Mouse (Mus musculus): ENCODE measurements around the gene 4930503B20Rik.

The 4930503B20Rik gene

DNA sequence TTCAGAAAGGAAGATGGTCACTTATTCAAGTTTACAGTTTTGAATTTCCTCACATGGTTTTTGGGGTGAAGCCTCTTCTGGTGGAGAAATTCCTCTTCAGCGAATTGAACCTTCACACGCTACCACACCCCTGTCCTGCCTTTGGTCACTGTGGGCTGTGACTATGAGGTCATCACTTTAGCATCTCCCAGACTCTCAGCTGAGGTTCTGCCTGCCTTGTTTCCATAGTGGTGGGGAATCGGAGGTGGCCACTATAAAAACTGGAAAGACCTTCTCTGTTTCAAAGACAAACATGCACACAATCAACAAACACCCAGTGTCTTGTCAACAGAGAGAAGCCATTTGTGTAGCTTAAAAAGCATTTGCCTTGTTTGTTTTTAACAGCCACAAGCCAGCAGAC lies at the start of gene 4930503B20Rik:
Gene 4930503B20Rik, minus strand, starts transcription at position 101 of the 400 bp plus-strand sequence.
- no peak for DNase-seq

DNA sequence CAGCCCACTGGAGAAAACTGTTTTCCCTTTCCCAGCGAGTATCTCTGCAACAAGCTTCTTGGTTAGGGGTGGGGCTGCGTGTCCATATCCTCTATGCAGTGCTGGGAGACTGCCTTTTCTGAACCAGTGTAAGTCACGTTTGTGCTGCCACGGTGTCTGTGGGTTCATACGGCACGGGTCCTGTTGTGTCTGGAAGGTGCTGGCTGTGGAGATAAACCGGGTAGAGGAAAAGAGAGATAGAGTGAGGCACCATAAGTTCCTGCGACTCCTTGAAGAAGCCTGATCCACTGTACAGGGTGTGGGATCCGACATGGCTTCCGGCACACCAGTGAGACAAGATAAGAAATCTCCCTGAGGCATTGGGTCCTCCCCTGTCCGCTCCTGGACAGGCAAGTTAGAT lies 48.9 kb upstream of the 4930503B20Rik start:
- no peak for DNase-seq

DNA sequence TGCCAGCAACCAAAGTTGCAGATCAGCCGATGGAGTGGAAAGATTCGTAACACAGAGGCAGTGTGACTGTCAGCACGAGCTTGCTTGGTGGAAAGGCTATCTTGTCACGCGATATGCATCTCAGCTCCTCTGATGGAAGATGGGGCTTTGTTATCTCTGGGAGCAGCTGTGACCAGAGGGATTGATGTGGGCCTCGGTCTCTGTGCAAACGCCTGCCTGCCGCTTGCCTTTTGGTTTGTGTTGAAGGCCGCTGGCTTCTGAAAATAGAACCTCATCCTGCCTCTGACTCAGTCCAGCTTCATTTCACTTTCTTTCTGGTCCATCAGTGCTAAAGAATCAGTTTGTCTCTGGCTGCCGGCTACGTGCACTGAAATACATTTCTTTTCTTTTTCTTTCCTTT lies 47.9 kb upstream of the 4930503B20Rik start:
- no peak for DNase-seq

DNA sequence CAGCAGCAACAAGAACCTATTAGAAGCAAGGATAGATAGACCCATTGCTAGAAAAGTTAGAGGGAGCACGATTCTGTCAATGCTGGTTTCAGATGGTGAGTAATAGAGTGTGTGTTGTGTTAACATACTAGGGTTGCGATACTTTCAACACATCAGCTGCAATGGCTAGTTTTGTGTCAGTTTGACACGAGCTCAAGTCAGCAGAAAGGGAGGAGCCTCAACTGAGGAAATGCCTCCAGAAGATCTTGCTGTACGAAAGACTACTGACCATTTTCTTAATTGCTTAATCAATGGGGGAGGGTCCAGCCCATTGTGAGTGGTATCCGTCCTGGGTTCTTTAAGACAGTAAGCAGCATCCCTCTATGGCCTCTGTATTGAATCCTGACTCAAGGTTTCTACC lies 41.4 kb upstream of the 4930503B20Rik start:
- no peak for DNase-seq

DNA sequence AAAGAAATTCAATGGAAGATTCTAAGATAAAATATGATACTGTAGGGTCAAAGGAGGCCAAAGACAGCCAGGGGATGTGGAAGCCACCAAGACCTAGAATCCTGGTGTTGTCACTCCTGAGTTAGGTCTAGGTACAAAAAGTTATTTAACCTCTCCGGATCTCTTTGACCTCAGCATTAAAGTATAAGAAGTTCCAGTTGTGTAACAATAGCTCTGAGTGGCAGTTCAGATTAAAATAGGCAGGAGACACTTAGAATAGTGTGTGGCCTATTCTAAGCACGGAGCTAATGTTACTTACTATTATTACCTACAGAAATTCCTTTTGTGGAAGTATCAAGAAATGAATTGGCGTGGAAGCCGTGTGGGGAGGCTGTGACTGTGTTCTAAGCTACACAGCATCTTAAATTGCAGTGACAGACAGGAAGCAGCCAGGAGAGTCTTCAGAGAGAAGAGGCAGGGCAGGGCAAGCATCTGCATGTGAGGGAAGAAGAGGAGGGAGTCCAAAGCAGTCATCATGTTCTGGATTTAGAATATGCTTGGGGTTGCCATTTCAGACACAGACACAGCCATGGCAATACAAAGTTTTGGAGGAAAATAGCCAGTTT lies 36.1 kb upstream of the 4930503B20Rik start:
- DNase-seq = no peak

DNA sequence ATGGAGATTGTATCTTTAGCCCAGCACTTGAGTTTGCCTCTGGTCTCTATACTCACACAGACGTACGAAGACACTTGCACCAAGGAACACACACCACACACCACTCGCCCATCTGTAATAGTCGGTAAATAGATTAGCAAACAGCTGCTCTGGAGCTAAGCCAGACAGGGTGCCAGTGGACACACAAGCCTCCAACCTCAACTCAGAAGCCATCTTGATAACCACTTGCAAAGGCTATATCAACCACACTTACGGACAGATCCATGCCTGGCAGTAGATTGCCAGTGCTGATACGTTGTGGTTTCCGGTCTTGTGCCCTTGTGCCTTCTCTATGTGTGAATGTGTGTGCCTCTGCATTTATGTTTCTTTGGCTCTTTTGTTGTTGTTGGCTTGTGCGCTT lies 35.3 kb upstream of the 4930503B20Rik start:
- DNase-seq = no peak

DNA sequence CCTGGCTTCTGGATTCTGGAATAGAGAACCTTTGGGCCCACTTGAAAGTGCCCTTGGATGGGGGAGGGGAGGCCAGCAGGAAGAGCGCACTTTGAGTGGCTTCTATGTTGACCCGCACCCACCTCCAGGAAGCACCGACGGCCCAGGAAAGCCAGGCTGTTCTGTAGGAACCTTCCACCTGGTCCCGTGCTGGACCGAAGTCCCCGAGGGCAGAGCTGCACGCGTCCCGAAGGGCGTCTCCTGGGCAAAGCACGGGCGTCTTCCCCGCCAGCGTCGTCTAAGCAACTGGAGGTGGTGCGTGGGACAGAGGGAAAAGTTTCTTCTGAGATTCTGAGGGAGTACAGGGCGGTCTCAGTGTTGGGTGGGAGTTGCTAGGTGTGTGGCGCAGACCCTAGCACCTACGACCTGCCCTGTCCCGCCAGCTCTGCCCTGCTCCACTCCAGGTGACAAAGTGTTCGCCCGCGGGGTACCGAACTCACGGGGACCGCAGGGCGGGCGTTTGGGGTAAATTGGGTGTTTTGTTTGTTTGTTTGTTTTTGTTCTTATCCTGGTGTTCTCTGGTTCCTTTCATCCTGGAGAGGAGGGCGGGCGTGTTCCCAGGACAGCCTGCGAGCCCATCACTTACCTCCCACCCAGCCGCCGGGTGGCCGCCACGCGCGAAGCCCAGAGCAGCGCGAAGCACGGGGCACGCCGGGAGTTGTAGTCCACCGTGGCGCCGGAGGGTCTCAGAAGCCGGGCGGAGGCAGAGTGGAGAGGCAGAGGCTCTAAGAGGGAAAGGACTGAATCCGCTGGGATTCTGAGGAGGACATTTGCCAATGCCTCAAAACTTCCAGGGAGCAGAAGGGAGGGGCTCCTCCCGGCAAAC lies 33.9 kb upstream of the 4930503B20Rik start, which contains the start of gene Samd13:
Gene Samd13, minus strand, starts transcription at position 782 of the 865 bp plus-strand sequence.
- DNase-seq = peak; percentile 89 to 90

DNA sequence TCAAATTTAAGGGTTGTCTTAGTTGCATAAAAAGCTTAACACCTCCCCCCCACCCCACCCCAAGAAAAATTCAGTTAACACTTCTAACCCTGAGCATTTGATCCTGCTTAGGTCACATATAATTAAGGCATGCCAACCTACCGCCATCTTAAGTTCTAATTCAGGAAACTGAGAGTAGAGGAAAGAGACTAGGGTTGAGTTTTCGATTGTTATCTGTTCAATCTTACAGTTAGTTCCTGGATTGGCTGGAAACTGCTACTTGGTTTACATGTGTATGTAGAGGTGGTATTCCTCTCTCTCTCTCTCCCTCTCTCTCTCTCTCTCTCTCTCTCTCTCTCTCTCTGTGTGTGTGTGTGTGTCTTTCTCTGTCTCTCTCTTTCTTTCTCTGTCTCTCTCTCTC lies 32.0 kb upstream of the 4930503B20Rik start:
- DNase-seq = no peak

DNA sequence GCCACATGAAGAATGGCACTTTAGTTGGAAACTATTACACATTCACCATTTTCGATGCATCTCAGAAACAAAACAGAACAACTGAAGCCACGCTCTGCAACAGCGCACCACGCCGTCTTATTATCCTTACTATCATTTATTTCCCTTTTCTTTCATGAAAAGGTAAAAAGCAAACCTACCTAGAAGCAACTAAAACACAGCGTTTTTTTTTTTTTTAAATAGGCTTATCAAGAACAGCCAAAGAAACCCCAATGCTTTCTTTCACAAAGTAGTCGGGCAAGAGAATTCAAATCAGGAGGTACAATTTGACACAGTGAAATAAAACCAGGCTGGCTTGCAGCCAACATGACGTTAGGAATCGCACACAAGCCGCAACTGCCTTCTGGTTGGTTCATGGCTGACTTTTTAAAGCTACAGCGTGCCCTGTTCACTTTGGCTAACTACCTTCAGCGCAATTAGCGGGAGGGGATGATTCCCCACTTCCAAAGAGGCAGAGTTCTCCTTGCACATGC lies 31.1 kb upstream of the 4930503B20Rik start:
- DNase-seq = peak; percentile 65 to 77

DNA sequence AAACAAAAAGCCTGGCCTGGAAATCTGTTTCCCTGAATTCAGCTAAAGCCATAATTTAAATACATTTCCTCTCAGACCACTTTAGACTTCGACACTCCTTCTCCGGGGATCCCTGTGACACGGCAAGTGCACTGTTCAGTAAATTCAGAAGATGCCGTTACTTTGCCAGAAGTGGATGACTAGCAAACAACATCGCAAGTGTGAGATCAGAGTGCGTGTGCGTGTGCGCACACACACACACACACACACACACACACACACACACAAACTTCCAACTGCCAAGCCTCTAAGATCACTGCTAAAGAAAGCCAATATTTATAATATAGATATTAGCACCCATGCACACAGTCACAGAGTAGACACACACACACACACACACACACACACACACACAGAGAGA lies 30.6 kb upstream of the 4930503B20Rik start:
- peak in 1 of 2 experiments; percentile 12 for DNase-seq

DNA sequence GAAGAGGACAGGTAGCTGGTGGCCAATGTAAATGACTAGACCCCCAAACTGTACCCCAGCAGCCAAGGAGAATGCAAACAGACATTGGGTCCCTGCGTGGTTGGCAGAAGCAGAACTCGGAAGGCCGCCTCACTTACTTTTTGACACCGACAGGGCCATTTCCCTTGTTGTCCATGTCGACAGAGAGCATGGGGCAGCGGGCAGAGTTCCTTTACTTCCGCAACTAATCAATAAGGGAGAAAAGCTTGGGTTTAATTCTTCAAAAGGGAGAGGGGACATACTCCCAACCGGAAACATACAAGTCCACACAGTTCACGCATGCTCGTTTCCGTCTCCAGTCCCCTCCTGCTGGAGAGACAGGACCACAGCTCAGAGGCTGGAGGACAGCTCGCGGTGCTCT lies 29.5 kb upstream of the 4930503B20Rik start:
- DNase-seq = no peak

DNA sequence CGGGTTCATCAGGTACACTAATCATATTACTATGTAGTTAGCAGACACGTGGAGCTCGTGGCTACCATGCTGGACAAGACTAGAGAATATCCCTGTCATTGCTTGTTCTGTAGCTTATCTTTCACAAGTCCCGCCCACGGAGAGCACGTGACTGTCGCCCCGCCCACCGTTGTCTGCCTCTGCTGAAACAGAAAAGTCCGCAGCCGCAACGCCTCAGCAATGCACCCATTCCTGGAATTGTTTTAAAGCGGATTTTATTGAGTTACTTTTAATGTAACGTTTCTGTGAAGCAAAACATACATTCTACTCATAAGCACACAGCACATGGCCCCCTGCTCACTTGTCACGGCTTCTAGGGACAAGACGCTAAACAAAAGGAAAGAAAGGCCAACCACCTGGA lies 28.5 kb upstream of the 4930503B20Rik start:
- no peak for DNase-seq

DNA sequence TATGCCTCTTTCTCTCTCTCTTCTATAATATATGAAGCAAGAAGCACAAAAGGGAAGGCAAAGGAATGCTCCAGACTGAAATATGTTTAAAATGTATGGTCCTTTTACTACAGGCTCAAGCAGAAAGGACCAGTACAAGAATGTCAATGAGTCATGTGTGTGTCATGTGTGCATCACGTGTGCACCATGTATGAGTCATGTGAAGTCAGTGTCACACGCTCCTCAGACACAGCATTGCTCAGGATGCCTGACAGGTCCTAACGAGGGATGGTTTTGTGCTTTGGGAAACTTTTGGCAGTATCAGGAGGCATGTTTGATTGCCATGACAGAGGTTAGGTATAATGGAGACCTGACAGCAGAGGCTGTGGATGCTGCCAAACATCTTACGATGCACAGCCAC lies 25.1 kb upstream of the 4930503B20Rik start:
- DNase-seq = no peak

DNA sequence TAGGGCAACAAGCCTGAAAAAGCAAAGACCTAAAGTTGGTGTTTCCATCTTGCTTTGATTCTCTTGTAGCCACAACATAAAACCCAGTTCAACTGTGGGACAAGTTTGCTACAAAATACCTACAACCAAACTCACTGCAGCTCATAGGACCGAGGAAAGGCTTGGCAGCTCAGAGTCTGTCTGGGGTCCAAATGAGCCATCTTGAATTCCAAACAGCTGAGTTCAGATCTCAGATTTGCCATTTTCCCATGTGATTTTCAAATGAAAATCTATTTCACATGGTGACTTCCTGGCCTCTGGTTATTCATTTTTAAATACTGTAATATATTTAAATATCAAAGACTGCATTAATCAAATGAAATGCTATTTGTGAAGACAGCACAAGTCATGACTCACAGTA lies 24.0 kb upstream of the 4930503B20Rik start:
- DNase-seq = no peak

DNA sequence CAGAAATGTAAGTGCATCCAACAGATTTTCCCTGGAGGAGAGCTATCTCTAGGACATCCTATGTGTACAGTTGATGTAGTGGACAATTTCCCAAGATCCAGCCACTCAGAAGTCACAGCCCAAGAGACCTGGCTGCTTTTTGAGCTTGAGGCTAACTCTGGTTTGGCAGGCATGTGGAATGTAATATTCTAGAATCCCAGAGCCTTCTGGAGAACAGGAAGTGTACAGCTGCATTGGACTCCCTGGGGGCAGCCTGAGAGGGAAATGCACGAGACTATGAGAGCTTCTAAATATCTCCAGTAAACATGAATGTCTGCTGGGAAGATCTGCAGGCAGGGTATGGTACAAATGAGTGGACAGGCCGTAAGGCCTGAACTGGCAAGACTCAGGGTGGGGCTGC lies 20.0 kb upstream of the 4930503B20Rik start:
- peak; percentile 20 to 40 for DNase-seq

DNA sequence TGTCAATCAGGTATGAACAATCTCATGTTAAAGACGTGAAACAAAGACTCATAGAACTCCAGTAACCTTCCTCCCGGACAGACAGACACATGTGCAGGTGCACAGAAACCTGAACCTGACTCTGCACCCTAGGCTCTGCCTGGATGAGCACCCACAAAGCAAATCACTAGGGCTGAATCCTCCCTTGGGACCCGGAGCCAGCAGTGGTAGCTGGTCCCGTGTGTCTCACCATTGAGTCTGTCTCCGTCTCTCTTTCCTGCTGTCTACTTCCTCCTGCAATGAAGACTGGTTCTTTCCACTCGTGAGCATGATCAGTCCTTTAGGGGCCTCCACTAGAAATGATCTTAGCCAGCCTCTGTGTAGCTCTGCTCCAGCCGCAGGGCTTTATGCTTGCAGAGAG lies 10.8 kb upstream of the 4930503B20Rik start:
- DNase-seq = no peak

DNA sequence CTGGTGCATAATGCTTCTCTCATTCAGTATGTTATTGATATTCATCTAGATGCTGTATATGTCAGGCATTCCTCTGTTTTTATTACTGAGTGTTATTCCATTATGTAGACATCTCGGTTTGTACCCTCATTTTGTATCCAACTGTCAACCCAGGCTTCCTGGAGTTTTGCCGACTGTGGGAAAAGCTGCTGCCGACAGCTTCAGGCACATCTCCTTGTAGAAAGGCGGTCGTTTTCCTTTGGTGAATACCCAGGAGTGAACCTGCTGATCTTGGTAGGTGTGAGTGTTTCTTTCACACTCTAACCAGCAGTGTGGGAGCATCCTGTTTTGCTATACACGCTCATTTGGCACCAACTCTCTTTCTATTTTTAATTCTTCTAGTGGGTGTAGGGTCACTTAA lies 9.9 kb upstream of the 4930503B20Rik start:
- DNase-seq = no peak

DNA sequence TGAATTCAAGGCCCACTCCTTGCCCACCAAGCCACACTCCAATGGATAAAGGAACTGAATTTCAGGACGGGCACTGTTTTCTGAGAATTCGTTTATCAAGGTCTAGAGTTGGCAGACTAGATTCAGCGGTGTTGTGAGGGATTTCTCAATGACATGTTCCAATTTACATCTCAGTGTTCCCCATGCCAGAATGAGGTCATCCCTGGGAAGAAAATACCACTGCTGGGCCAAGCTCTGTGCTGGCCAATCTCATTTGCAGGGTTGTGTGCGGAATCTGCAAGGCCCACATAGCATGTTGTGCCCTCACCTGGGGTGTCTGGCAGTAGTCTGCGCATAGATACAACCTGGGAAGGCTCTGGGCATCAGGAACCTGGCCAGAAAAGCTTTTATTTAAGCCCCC lies 8.2 kb upstream of the 4930503B20Rik start:
- no peak for DNase-seq

DNA sequence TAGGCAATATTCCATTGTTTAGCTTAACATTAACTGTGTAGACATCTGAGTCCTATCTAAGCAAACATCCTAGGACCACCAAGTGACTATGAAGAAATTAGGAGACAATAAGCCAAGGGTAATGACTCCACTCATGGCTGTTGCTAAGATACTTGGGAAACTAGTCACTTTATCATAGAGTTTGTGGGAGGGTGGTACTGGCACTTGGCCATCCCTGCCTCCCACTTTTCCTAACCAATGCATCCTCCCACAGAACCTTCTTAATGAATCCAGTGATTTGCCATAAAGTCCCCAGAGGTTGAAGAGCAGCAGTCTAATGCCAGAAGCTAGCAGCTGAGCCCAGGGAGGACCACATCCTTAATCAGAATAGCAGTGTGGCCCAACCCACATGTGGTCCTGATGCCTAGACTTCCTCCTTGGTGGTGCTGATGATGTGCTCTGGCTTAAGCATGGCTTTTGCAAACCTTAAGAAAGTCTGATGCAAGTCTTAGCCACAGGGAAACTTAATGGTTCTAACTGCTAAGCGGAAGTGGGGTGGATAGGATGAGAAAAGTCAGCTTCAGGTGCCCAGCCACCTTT lies 7.0 kb upstream of the 4930503B20Rik start:
- no peak for DNase-seq

DNA sequence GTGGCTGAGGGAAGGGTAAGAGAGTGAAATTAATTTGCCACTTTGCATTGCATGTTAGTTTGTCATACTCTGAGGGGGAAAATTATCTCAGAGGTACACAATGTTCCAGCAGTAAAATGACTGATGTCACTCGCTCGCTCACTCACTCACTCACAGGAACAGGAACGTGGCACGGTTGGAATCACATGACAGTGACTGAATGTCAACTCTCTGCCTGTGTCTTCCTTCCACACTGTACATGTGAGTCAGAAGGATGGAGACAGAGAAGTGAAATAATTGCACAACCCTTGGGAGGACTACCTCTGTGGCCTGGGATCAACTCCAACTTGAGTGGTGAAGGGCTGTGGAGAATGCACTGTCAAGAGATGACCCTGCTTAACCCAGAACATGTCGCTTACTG lies 6.3 kb upstream of the 4930503B20Rik start:
- DNase-seq = no peak

DNA sequence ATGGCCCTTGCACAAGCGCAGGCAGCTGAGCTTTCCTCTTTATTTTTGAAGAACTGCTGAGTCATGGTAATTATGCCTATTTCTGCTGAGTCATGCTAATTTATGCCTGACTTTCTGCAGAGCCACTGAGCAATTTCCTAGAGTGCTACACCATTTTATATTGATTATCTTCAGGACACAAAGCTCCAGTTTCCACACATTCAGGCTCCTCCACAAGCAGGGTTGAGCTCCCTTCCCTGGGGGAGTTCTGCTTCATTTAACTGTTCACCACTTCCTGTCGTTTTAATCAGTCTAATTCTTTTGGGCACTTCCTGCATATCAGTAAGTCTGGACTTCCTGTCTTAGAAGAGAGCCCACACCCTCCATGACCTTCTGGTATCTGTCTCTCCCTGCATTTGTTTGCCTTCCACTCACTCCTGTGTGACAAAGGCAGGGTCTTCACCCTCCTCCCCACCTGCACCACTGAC lies 4.0 kb upstream of the 4930503B20Rik start:
- DNase-seq = no peak

DNA sequence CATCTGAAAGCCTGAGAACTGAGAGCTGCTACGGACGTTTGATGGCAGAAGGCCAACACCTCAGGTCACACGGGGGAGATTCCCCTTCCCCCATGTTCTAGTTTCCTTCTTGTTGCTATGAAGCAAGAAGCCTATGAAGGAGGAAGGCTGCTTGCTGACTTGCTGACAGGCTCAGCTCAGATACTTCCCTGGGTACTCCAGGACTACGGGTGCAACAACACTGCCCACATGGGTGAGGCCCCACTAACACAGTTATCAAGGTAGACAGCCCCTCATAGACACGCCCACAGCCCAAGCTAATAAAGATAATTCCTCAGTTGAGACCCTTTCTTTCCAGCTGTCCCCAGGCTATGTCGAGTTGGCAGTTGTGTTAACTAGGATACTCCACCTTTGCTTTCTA lies 2.6 kb upstream of the 4930503B20Rik start:
- no peak for DNase-seq

DNA sequence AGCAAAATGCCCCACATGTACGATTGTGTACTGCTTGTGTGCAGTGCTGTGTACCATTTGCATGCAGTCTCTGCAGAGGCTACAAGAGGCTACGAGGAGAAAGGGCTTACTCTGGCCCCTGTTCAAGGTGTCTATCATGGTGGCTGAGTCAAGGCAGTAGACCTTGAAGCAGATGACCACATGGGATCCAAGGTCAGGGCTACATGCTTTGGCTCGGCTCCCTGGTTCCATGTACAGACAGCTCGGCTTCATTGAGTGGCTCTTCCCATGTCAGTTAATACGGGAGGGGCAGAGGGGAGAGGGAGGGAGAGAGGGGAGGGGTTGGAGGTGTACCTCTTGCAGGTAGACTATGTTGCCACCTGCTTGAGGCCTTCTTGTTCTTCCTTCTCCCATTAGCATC lies 1.3 kb upstream of the 4930503B20Rik start:
- no peak for DNase-seq

DNA sequence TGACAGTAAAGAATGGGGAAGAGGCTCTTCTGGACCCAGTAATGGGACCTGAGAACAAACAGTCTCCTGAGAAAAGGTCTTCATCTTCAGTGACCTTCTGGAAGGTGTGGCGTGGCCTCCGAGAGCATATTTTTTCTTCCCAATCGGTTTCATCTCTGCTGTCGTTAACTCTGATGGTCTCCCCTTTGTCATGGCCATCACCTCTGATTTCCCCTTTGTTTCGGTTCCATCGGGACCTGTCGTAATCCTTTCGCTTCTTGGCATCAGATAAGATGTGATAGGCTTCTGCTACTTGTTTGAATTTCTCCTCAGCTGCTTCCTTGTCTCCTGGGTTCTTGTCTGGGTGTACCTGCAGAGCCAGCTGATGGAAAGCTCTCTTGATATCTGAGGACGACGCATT lies 401 bp downstream of the 4930503B20Rik start:
- DNase-seq = no peak
